Mouse (Mus musculus) E14TG2a.4 (cell line): Measurements from ENCODE around the gene Zfp148.

Experiments
- CTCF ChIP-seq: conservative IDR thresholded peaks from 2 replicates; pipeline ENCODE4 v1.5.1; 2014; ENCODE audit warnings: low read length
- NANOG ChIP-seq: IDR thresholded peaks from 2 replicates; pipeline ENCODE4 v1.6.1; 2014; ENCODE audit warnings: borderline replicate concordance, low read length, mixed read lengths
- POU5F1 ChIP-seq: IDR thresholded peaks from 2 replicates; pipeline ENCODE4 v1.6.1; 2014; ENCODE audit warnings: low read length, borderline replicate concordance

GRCm38 (mm10) chr16:33380882-33381613, 412 bp downstream of the Zfp148 start:
- no peak for TF ChIP-seq CTCF
- TF ChIP-seq NANOG = no peak
- no peak for TF ChIP-seq POU5F1
